Mouse (Mus musculus) neural tube, embryonic 15.5 days (tissue): Measurements from ENCODE around the gene St3gal6. TPM values are rescaled to one million over a fixed set of nuclear protein-coding genes. Genes with fewer than 3 reads are reported as not detected.

Experiments used
- polyA plus RNA-seq: library from polyadenylated mRNA; unstranded; fragments of >200 nt; fragmentation: Nextera tagmentation; extraction: Ambion mirVana; gene quantifications from 2 replicates; pipeline ENCODE4 v1.2.1, GENCODE M21; 2015

Gene St3gal6
- polyA plus RNA-seq, 1 experiment from 2014 or later = 12.1 TPM

Other genes with a start within 250 kb of the St3gal6 start
- 4.7 and 5.6 TPM in 2 replicates for gene Dcbld2, start 115.8 kb downstream of the St3gal6 start, polyA plus RNA-seq
- gene Gm813, start 92.7 kb upstream of the St3gal6 start, polyA plus RNA-seq = not detected in 2 replicates
- gene E330017A01Rik, start 114.5 kb upstream of the St3gal6 start, polyA plus RNA-seq = not detected in 2 replicates
- 15.8 and 20.3 TPM in 2 replicates for gene Cpox, start 146.0 kb upstream of the St3gal6 start, polyA plus RNA-seq
- 0.56 TPM in 1 of 2 replicates, not detected in the other for gene Gpr15, start 194.8 kb upstream of the St3gal6 start, polyA plus RNA-seq
- gene Cldnd1, start 203.7 kb upstream of the St3gal6 start, polyA plus RNA-seq = 141 TPM in 2 replicates
- gene Olfr172, start 238.9 kb upstream of the St3gal6 start, polyA plus RNA-seq = not detected in 2 replicates